Mouse (Mus musculus) heart, postnatal 36 days (tissue): ENCODE results near the gene Gm20388. TPM values are rescaled to one million over a fixed set of nuclear protein-coding genes. Genes with fewer than 3 reads are reported as not detected.

Experiments
- microRNA-seq, 2 experiments: library from miRNA; unstranded; fragments of <30 nt; microRNA quantifications; one replicate each; pipeline ENCODE4 v1.2.0; 2021; ENCODE audit warnings: borderline number of aligned reads in 2 of 2
- total RNA-seq, 2 experiments: library from RNA; stranded (reverse); gene quantifications; 2 replicates each; pipeline ENCODE4 v1.2.3; 2021

Gm20388 gene
- total RNA-seq, 2 experiments from 2014 or later, result 3.5 to 4.9 TPM

Small RNA genes within 50 kb of the gene (microRNA-seq; reads per million reads assigned to microRNA genes)
- 0 reads per million in 2 experiments for gene Gm22715
- gene Gm24366, result 0 reads per million in 2 experiments
- gene Gm27530, result 0 reads per million in 2 experiments
- gene Mir1967, result 0 reads per million in 2 experiments
- 0 reads per million in 2 experiments for gene Mir6396
- 0 reads per million in 2 experiments for gene Mir7079
- 0 to 1.3 reads per million in 2 experiments for gene Mir7080
- gene Mir7237, result 0 to 0.72 reads per million in 2 experiments
- gene Mir7687, result 1.3 to 2.9 reads per million in 2 experiments

Other genes starting within 250 kb of the Gm20388 start
- 10 to 100 TPM; 33.5 to 40.7 TPM for gene Wfdc1, start 244.5 kb upstream of the Gm20388 start, total RNA-seq
- gene Atp2c2, start 210.8 kb upstream of the Gm20388 start, total RNA-seq, result not detected
- 10 to 100 TPM; 11.1 to 13.3 TPM for gene Tldc1, start 132.4 kb upstream of the Gm20388 start, total RNA-seq
- gene Cotl1, start 70.3 kb upstream of the Gm20388 start, total RNA-seq, result 10 to 100 TPM; 17.5 to 19.0 TPM
- 1 to 10 TPM; 2.5 to 2.6 TPM for gene Klhl36, start 48.6 kb upstream of the Gm20388 start, total RNA-seq
- gene Usp10, start 481 bp upstream of the Gm20388 start, total RNA-seq, result 10 to 100 TPM; 45.5 to 50.8 TPM
- 10 to 100 TPM; 22.5 to 29.5 TPM for gene Crispld2, start 81.6 kb downstream of the Gm20388 start, total RNA-seq
- 10 to 100 TPM; 30.5 to 31.1 TPM for gene Zdhhc7, start 190.6 kb downstream of the Gm20388 start, total RNA-seq
- 10 to 100 TPM; 13.8 to 15.9 TPM for gene 6430548M08Rik, start 203.3 kb downstream of the Gm20388 start, total RNA-seq